Mouse (Mus musculus) forebrain, embryonic 14.5 days (tissue): Measurements from ENCODE around the gene Etv3. TPM values are rescaled to one million over a fixed set of nuclear protein-coding genes. Genes with fewer than 3 reads are reported as not detected.

Experiments
- ATAC-seq: fragments of 200-750 bp; cut with Nextera tagmentation; 2 replicates; pipeline ENCODE4 v1.8.0; 2017; ENCODE audit warnings: mild to moderate bottlenecking, moderate library complexity
- DNase-seq: peaks from one replicate; pipeline ENCODE4 v3.0.0-alpha.2; 2015; ENCODE audit warnings: low spot score
- H3K27ac ChIP-seq: fragments of 300-500 bp; sonication (generic); 2 replicates; pipeline ENCODE4 v1.5.1; 2014; ENCODE audit warnings: low read depth, mild to moderate bottlenecking, control low read depth, low read length, moderate library complexity
- H3K27me3 ChIP-seq: fragments of 300-500 bp; sonication (generic); replicated peaks from 2 replicates; pipeline ENCODE4 v1.6.1; 2014; ENCODE audit warnings: low read length, control low read depth, mixed read lengths; ENCODE audit not compliant: control insufficient read depth, insufficient read depth
- H3K36me3 ChIP-seq: fragments of 300-500 bp; sonication (generic); 2 replicates; pipeline ENCODE4 v1.6.1; 2014; ENCODE audit warnings: low read length, control low read depth; ENCODE audit not compliant: control insufficient read depth, insufficient read depth
- H3K4me1 ChIP-seq: fragments of 300-500 bp; sonication (generic); 2 replicates; pipeline ENCODE4 v1.6.1; 2014; ENCODE audit warnings: antibody characterized with exemption, low read length, control low read depth; ENCODE audit not compliant: control insufficient read depth, insufficient read depth
- H3K4me2 ChIP-seq: fragments of 300-500 bp; sonication (generic); 2 replicates; pipeline ENCODE4 v1.6.1; 2014; ENCODE audit warnings: mild to moderate bottlenecking, control low read depth, low read length
- H3K4me3 ChIP-seq: fragments of 300-500 bp; sonication (generic); 2 replicates; pipeline ENCODE4 v1.5.1; 2014; ENCODE audit warnings: low read depth, low read length, control low read depth
- H3K9ac ChIP-seq: fragments of 300-500 bp; sonication (generic); 2 replicates; pipeline ENCODE4 v1.6.1; 2014; ENCODE audit warnings: mild to moderate bottlenecking, low read length, control low read depth, moderate library complexity
- H3K9me3 ChIP-seq: fragments of 300-500 bp; sonication (generic); replicated peaks from 2 replicates; pipeline ENCODE4 v1.6.1; 2016; ENCODE audit warnings: low read length, control low read depth, mixed read lengths; ENCODE audit not compliant: control insufficient read depth
- WGBS: fragments of 180-500 bp; shearing (Covaris S2); extraction: QIAGEN DNeasy Blood & Tissue Kit; methylation state at CpG from one replicate; pipeline ENCODE4 v1.1.7; 2014; 5-methylcytosine and 5-hydroxymethylcytosine counted together
- polyA plus RNA-seq: library from polyadenylated mRNA; unstranded; fragments of >200 nt; fragmentation: Nextera tagmentation; extraction: Ambion mirVana; gene quantifications from 2 replicates; pipeline ENCODE4 v1.2.1, GENCODE M21; 2014

Etv3 gene
- polyA plus RNA-seq, 1 experiment from 2014 or later, result 5.5 TPM

GRCm38 (mm10) chr3:87528021-87528420, 2.8 kb downstream of the Etv3 start:
- H3K36me3 ChIP-seq, result peaks cover 60% of the 10 kb centered on the region
- no peak for ATAC-seq

GRCm38 (mm10) chr3:87528841-87529240, 3.6 kb downstream of the Etv3 start:
- DNase-seq (no peak), ATAC-seq (no peak)
- Histone ChIP-seq H3K9me3 (no peaks in the 10 kb centered on the region), H3K9ac (no peak overlapping the region), H3K27me3 (no peaks in the 10 kb centered on the region), H3K36me3 (peaks cover 68% of the 10 kb centered on the region), H3K4me2 (no peak overlapping the region), H3K4me3 (no peak overlapping the region), H3K27ac (no peak overlapping the region), H3K4me1 (peaks cover 8% of the 10 kb centered on the region)
- 95% methylated on average over 8 of the region's 8 CpGs for WGBS

More at GRCm38 (mm10) chr3:87528021-87528420, 2.8 kb downstream of the Etv3 start:
- 95% methylated on average over 8 of the region's 8 CpGs for WGBS
- Histone ChIP-seq H3K27me3 (no peaks in the 10 kb centered on the region), H3K9me3 (no peaks in the 10 kb centered on the region), H3K9ac (no peak overlapping the region), H3K27ac (no peak overlapping the region), H3K4me3 (no peak overlapping the region), H3K4me1 (peaks cover 8% of the 10 kb centered on the region), H3K4me2 (no peak overlapping the region)
- no peak for DNase-seq

- H3K4me2 ChIP-seq, result no peak overlapping the region
- no peak for DNase-seq
- peaks cover 75% of the 10 kb centered on the region for H3K36me3 ChIP-seq
- H3K4me3 ChIP-seq, result no peak overlapping the region
- WGBS, result 94% methylated on average over 11 of the region's 11 CpGs
- no peaks in the 10 kb centered on the region for H3K27me3 ChIP-seq
- H3K9ac ChIP-seq, result no peak overlapping the region
- no peak overlapping the region for H3K27ac ChIP-seq
- H3K4me1 ChIP-seq, result peaks cover 8% of the 10 kb centered on the region
- H3K9me3 ChIP-seq, result no peaks in the 10 kb centered on the region
- ATAC-seq, result no peak
Measured at GRCm38 (mm10) chr3:87529568-87529967, 4.4 kb downstream of the Etv3 start.

- H3K27me3 ChIP-seq, result no peaks in the 10 kb centered on the region
- no peak overlapping the region for H3K4me2 ChIP-seq
- H3K36me3 ChIP-seq, result peaks cover 81% of the 10 kb centered on the region
- H3K4me3 ChIP-seq, result no peak overlapping the region
- H3K27ac ChIP-seq, result no peak overlapping the region
- 89% methylated on average over 3 of the region's 3 CpGs for WGBS
- no peaks in the 10 kb centered on the region for H3K9me3 ChIP-seq
- ATAC-seq, result no peak
- DNase-seq, result no peak
- H3K9ac ChIP-seq, result no peak overlapping the region
- peaks cover 8% of the 10 kb centered on the region for H3K4me1 ChIP-seq
Measured at GRCm38 (mm10) chr3:87530234-87530633, 5.0 kb downstream of the Etv3 start.

- no peak overlapping the region for H3K4me2 ChIP-seq
- 92% methylated on average over 7 of the region's 7 CpGs for WGBS
- H3K9ac ChIP-seq, result no peak overlapping the region
- no peak overlapping the region for H3K27ac ChIP-seq
- ATAC-seq (no peak), DNase-seq (no peak)
- no peaks in the 10 kb centered on the region for H3K9me3 ChIP-seq
- H3K27me3 ChIP-seq, result no peaks in the 10 kb centered on the region
- peaks cover 99% of the 10 kb centered on the region for H3K36me3 ChIP-seq
- no peak overlapping the region for H3K4me3 ChIP-seq
- no peaks in the 10 kb centered on the region for H3K4me1 ChIP-seq
Measured at GRCm38 (mm10) chr3:87533667-87534378, 8.6 kb downstream of the Etv3 start.

- Histone ChIP-seq H3K4me3 (no peak overlapping the region), H3K27ac (no peak overlapping the region), H3K9ac (no peak overlapping the region), H3K4me2 (no peak overlapping the region), H3K4me1 (no peaks in the 10 kb centered on the region), H3K36me3 (peaks cover 62% of the 10 kb centered on the region), H3K27me3 (no peaks in the 10 kb centered on the region), H3K9me3 (no peaks in the 10 kb centered on the region)
- no peak for ATAC-seq
- 92% methylated on average over 10 of the region's 10 CpGs for WGBS
- no peak for DNase-seq
Measured at GRCm38 (mm10) chr3:87538034-87538433, 12.8 kb downstream of the Etv3 start.

GRCm38 (mm10) chr3:87540028-87540675, 14.9 kb downstream of the Etv3 start:
- 79% methylated on average over 11 of the region's 11 CpGs for WGBS
- DNase-seq, result no peak
- ATAC-seq, result no peak

GRCm38 (mm10) chr3:87540714-87541113, 15.5 kb downstream of the Etv3 start:
- DNase-seq (no peak), ATAC-seq (no peak)
- Histone ChIP-seq H3K36me3 (peaks cover 36% of the 10 kb centered on the region), H3K4me2 (no peak overlapping the region), H3K4me1 (no peaks in the 10 kb centered on the region), H3K27me3 (no peaks in the 10 kb centered on the region), H3K9me3 (no peaks in the 10 kb centered on the region), H3K9ac (no peak overlapping the region), H3K27ac (no peak overlapping the region), H3K4me3 (no peak overlapping the region)
- WGBS, result 20% methylated on average over 8 of the region's 8 CpGs

More at GRCm38 (mm10) chr3:87540028-87540675, 14.9 kb downstream of the Etv3 start:
- H3K36me3 ChIP-seq, result peaks cover 42% of the 10 kb centered on the region
- no peak overlapping the region for H3K4me3 ChIP-seq
- no peak overlapping the region for H3K9ac ChIP-seq
- H3K27ac ChIP-seq, result no peak overlapping the region
- no peak overlapping the region for H3K4me2 ChIP-seq
- H3K4me1 ChIP-seq, result no peaks in the 10 kb centered on the region
- no peaks in the 10 kb centered on the region for H3K27me3 ChIP-seq
- H3K9me3 ChIP-seq, result no peaks in the 10 kb centered on the region
